Mouse (Mus musculus): Measurements from ENCODE around the gene Serbp1. TPM values are rescaled to one million over a fixed set of nuclear protein-coding genes. Genes with fewer than 3 reads are reported as not detected.

Serbp1 gene
- total RNA-seq, 2 experiments from 2014 or later: 208 to 214 TPM

DNA sequence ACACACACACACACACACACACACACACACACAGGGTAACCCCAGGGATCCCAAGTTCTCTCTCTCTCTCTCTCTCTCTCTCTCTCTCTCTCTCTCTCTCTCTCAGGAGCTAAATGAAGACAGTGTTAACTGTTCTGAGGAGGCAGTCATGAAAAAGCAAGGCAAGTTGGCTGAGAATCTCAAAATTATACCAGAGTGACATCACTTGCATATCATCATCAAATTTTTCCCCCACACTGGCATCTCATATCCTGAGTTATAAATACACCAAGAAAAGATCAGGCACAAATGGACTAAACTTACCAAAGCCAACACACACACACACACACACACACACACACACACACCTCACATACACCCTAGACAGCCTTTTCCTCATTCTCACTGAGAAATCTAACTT is 7.0 kb upstream of the Serbp1 start:
- DNase-seq: no peak

DNA sequence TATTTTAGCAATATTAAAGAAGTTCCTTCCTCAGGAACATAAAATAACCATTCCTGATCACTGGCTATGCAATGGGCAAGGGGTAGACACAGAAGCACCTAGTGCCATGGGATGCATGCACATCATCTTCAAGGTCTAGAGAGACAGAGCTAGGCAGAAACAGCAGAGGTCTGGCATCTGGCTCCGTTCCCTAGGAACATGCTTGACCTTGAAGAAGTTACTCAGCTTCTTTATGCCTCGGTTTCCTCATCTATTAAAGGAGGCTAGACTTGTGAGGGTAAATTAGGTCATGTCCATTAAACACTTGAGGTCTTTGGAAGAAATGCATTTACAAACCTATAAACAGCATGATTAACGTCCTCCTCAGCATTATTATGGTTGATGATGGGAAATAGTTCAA is 2.3 kb upstream of the Serbp1 start:
- DNase-seq: no peak

DNA sequence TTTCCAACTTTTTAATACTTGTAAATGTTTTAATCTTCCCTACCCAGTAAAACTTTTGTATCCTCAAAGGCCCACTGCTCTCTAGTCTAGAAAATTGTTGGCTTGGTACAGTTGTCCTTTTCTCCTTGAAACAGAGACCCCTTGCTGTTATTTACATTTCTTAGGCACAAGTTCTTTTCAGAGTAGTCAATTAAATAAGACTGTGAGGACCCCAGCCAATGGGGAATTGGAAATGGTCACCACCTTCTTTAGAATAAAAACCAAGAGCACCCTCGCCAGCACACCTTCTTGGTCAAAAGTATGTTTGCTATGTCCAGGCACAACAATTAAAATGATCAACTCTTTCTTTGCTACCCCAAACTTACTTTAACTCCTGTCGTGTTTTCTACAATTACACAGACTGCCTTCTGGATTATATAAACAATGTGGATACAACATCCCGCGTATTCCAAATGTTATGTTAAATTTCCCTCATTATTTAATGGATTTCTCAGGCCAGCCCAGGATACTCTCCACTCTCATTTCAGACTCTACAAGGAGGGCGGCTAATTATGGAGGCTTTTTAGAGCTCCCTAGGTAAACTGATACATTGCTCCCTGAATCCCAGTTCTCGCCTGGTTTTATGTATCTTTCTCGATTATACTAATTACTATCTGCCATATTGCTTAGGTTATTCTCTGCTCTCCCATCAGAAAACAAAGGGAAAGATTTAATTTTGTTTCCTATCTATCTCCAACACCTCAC is 1.3 kb upstream of the Serbp1 start:
- no peak for DNase-seq

DNA sequence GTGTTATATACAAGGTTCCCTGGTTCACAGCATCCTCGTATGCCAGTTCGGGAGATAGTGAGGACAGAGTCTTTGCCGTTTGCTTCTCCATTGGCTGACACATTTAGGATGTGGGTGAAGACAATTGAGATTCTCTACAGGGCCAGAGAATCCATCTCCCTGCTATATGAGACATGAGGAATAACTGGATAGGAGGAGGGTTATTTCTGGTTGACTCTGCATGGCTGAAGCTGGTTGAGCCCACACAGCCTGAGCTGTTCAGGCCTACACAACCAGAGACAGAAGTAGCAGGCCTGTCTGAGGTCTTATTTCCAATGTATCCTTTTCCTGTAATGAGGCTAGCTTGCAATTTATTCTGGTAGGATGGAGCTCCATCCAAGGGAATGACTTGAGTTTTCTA is 3.3 kb downstream of the Serbp1 start:
- no peak for DNase-seq

DNA sequence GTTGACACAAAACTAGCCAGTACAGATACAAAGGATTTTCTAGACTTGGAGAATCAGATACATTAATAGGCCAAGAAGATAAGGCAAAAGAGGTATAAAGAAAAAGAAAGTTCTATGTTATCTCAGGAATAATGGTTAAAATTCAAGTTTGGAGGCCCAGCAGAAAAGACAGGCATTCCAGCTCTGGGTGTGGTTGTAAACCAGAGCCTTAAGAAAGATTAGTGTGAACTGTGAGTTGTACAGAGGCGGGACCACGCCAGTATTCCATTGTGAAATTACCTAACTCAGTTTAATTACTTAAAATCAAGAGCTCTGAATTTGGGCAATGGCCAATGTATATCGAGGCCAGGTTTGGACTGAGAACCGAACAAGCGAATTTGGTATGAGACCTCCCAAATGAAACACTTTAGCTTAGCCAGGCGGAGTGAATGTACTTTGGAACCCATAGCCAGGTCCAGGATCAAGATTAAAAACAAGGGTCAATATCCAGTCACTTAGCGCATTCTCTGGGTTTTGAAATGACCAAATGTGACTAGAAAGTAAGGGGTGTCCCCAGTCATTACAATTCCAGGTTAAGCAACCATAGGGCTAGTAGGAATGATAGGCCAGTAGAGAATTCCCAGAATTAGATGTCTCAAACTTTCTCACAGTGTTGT is 5.9 kb downstream of the Serbp1 start:
- no peak for DNase-seq

DNA sequence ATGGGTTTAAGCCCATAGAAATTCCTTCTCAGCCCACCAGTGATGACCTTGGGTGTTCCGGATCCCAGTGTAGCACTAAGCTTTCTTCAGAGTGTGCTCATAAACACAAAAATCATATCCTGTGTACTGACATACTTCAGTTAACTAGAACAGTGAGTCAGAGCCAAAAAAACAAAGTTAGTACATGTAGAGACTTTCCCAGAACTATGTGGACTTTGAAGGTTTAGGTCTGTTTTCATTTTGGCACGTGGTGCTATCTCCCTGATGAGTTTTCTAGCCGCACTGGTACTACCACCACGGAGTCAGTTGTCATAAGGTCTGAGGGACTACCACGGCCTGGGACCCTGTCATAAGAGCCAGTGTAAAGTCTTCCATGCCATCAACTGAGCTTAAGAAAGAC is 6.5 kb downstream of the Serbp1 start:
- DNase-seq: no peak

DNA sequence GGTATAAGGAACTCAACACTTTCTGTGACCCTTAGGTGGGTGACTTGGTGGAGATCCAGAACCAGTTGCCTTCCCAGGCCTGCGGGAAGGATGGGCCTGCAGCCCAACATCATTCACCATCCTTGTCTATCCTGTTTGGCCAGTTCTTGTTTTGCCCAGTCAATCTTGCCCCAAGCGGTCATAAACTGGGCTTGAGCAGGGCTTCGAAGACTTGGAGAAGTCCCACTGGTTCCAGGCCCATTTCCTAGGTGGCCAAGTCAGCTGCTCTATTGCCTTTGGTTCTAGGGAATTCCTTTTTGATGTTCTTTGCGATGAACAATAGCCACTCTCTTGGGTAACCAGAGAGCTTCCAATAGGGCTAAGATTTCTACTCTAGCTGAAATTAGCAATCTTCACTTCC is 13.1 kb downstream of the Serbp1 start:
- DNase-seq: no peak

DNA sequence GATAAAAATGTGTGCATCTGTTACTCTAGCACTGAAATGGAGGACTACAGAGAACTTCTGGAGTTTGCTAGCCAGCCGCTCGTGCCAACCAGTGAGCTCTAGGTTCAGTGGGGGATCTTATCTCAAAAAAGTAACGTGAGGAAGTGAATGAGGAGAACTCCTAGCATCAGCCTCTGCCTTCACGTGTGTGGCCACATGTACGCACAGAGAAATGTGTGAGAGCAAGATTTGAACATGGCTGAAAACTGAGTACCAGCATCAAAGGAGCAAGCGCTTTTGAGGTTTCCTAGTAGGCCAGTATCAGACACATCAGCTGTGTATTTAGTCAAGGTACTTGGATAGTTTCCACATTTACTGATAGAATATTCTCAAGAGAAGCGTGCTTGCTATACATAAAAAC is 27.0 kb downstream of the Serbp1 start:
- DNase-seq: no peak

DNA sequence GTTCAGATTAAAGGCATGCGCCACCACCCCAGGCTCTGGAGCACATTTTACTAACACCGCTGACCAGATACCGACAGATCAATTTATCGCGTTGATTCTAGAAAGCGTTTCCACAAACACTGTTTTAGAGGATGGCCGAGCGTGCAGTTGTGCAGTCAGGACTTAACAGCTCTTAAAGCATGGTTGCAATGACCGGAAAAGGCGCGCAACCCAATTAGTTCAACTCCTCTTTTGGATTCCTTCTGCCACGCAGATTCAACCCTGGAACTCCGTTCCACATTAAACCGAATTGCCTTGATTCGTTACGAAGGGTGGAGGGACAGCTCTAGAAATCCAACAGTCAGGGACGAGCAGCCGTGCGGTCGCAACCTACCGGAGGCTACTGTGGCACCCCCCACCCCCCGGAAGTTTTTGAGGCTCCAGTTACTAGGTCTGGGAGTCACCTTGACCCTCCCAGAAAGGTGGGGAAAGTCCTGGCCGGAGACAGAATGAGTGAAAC is 28.2 kb downstream of the Serbp1 start:
- DNase-seq: no peak

DNA sequence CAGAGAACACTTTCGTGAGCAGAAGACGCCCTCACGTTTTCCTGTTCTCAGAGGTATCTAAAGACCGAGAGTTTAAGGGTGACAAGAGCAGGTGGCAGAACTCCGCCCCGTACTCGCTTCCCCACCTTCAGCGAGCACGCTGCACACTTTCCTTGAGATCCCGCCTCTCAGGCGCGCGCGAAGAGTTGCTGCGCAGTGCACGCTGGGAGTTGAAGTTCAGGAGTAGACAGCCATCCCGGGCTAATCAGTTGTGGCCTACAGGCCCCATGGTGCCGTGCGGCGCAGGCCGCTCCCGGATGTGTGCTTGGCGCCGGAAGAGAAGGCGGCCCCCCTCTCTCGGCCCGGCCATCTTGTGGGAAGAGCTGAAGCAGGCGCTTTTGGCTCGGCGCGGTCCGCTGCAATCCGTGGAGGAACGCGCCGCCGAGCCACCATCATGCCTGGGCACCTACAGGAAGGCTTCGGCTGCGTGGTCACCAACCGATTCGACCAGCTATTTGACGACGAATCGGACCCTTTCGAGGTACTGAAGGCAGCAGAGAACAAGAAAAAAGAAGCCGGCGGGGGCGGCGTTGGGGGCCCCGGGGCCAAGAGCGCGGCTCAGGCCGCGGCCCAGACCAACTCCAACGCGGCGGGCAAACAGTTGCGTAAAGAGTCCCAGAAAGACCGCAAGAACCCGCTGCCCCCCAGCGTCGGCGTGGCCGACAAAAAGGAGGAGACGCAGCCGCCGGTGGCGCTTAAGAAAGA is 28.9 kb downstream of the Serbp1 start:
- DNase-seq: peak; percentile 97 to 98

DNA sequence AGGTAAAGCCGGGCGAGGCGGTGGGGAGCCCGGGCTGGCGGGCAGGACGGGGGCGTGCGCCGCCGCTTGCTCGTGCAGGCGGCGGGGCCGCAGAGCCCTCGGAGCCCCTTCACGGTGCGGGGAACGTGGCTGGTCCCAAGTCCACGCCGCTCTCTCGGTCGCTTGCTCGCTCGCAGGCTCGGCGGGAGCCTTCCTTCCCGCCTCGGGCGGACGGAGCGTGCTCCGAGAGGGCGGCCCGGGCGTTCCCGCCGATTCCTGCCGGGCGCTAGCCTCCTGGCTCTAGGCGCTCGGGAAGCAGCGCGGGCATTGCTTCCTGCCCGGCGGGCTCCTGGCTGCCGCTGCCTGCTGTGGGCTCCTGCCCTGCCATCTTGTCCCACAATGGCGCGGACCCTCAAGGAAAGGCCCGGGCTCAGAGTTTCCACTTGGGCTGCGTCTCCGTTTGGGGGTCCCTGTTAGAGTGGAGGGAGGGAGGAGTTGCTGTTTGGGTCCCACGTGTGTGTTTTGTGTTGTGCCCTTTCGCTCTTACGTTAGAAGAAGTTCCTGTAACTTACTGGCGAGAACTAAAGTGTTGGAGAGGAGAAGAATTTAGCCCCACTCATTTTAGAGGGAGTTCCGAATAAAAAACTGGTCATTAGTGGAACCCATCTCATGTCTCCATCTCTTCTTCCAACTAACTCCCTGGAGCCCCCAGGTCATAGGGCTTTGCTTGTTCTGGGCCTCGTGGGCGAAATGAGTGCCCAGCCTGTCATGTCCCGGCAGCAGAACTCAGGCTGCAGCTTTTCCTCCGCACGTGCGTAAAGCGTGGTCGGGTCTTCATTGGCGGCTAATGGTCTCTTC is 29.6 kb downstream of the Serbp1 start:
- DNase-seq: peak; percentile 28 to 64

DNA sequence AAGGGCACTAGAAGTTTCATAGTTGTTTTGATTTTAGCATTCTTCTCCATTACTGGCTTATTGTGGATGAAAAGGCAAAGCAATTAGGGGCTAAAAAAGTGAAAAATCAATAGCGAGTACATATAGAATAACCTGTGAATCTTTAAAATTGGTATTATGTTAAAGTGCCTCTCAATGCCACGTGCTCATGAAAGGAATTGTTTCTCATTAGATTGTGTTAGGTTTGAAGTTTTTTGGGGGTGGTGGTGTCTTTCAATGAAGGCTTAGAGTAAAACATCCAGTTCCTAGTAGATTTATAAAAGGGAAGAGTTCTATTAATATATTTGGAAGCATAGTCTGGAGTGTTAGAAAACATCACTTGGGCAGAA is 30.3 kb downstream of the Serbp1 start:
- no peak for DNase-seq

DNA sequence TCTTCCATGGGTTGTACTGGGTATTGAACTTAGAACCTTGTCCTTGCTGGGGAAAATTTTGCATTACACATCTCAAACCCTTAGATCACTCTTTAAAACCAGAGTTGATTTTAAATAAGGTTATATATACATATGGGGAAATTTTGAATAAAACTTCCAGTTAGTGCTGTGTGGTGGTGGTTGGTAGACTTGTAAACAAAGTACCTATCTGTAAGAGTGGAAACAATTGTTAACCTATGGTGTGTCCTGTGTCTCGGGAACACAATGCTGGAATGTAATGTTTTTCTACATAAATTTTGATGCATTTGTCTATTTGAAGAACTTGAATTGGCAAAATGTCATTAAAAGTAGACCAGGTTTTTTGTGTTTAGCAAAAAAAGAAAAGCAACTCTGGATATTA is 31.0 kb downstream of the Serbp1 start:
- no peak for DNase-seq

DNA sequence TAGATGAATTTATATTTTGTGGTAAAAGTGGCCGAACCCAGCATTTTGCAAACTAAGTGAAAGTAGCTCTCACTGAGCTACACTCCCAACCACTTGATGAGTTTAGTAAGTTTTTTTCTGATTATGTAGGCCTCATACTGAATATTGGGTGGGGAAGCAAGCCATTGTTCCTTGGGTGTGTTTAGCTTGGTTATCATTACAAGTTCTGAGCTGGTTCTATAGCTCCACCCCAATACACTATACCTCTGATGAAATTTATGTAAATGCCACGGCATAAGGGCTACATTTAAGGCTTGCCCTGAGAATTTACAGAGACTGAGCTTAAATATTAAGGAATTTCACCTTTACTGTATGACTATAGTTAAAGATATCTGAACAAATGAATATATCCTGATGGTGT is 31.5 kb downstream of the Serbp1 start:
- no peak for DNase-seq

DNA sequence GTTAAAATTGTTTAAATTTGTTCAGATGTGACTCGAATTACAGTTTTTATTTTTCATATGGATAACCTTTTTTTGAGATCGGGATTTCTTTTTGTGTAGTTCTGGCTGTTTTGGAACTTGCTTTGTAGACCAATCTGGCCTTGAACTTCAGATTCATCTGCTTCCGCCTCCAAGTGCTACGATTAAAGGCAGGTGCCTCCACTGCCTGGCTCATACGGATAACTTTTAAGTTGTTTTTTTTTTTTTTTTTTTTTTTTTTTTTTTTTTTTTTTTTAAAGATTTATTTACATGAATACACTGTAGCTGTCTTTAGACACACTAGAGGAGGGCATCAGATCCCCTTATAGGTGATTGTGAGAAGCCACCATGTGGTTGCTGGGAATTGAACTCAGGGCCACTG is 40.0 kb downstream of the Serbp1 start:
- DNase-seq: no peak

DNA sequence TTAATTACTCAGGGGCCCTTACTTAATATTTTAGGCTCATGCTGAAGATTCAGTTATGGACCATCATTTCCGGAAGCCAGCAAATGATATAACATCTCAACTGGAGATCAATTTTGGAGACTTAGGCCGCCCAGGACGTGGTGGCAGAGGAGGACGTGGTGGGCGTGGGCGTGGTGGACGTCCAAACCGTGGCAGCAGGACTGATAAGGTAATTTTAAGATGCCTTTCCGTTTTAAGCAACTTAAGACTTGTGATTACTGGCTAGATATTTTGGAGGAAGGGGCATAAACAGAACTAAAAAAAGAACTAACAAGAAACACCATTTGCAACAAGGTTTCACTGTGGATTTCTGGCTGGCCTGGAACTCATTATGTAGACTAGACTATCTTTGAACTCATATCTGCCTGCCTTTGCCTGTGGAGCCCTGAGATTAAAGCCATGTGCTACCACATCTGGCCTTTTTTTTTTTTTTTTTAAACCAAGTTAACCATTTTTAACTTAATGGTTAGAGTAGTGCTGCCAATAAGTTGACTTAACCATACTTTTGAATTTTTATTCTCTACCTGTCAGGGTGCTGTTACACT is 43.7 kb downstream of the Serbp1 start:
- no peak for DNase-seq

DNA sequence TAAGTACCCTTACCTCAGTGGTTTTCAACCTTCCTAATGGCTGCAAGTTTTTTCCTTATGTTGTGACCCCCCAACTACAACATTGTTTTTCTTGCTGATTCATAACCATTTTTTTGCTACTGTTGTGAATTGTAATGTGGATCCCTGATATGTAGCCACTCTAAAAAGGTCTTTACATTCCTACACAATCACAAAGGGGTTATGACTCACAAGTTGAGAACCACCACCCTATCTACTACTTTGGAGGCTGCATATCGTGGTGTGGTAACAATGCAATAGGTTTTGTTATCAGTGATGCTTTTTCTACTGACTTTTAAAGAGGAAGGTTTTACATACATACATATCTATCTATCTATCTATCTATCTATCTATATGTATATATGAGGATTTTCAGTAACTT is 44.9 kb downstream of the Serbp1 start:
- no peak for DNase-seq

DNA sequence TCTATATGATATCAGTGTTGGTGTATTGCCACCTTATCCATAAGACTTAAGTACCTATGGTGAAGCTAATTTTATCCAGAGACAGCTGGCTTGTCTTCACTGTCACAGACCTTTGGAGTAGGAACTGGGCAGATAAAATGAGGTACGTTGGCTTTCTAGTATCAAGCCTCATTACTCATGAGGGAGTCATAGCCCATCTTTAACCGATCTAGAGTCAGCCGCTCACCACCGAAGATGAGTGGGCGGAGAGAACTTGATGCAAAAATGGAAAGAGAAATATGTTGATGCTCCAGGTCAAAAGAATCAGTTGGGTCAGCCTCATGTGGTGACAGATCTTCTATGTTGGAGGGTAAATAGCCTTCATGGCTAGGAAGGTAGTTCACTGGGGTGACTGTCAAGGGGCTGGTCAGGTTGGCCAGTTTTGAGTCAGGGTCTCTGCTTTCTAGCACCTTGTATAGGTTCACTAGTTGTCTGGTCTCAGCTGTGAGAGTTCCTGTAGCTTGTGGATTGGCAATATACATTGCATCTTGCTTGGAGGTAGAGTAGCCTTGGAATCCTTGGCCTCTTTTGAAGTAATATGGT is 54.2 kb downstream of the Serbp1 start:
- DNase-seq: no peak

DNA sequence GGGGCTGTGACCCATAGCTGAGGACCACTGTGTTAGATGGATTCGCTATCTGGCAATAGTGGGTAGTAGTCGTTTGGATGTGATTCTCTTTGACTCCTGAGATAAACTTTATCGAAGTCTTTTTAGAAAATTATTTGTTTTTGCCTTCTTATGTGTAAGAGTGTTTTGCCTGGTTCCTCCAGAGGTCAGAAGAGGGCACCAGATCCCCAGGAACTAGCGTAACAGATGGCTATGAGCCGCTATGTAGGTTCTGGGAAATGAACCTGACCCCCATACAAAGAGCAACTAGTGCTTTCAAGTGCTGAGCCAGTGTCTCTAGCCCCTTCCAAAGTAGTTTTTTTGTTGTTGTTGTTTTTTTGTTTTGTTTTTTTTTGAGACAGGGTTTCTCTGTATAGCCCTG is 58.1 kb downstream of the Serbp1 start:
- DNase-seq: no peak

DNA sequence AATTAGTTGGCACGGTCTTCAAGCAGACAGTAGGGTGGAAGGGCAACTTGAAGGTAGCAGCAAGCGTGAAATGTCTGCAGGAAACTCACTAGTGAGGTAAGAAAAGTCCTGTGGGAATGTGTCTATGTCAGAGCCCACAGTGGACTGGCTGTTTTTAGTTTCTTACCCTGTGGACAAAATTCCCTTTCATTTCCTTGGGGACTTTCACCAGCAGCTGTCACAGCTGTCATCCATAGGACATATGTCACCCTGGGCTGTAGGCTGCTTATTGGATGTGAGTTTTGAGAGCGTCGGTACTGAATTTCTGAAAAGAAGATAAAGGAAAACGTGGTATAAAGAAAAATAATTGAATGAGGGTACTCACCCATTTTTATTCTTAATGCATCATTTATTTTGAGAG is 60.8 kb downstream of the Serbp1 start:
- DNase-seq: no peak

DNA sequence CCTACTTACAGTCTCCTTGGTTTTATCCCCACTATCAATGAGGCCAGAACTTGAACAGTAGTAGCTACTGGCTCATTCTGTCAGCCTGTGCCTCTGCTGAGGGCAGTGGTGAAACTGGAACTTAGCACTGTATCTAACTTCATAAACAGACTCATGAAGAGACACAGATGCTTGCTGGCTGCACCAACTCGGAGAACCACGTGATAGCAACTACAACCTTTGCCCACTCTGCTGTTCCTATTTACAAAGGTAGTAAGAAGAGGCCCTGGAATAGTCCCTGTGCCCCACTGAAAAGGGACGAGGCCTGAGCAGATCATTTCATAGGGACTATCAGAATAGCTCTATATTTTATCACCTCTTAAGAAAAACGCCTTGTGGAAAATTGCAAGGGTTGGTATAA is 62.3 kb downstream of the Serbp1 start:
- no peak for DNase-seq

DNA sequence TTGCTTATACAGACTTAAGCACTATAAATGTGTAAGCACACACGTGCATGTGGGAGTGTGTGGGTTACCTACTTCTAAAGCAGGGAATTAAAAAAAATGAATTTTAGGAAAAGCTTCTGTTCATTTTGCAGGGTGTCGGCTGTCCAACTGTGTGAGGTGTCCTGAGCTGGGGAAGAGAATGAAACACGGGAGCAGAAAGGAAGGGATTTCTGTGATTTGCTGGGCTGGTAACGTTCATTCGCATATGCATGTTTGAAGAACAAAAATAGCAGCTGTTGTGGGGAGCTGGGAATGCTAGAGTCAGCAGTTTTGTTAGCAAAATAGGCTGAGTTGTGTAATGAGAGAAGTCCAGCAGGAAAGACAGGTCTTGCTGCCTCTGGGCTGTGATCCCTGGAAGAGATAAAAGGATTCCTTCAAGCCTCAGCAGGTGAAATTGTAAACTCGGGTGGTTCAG is 62.8 kb downstream of the Serbp1 start:
- DNase-seq: peak; percentile 25 to 29
